Mouse (Mus musculus) heart, adult 11 months (tissue): ENCODE data around the gene Prcc.

Source experiments
- DNase-seq: peaks from one replicate; pipeline ENCODE4 v3.0.0; 2022

The Prcc gene

DNA sequence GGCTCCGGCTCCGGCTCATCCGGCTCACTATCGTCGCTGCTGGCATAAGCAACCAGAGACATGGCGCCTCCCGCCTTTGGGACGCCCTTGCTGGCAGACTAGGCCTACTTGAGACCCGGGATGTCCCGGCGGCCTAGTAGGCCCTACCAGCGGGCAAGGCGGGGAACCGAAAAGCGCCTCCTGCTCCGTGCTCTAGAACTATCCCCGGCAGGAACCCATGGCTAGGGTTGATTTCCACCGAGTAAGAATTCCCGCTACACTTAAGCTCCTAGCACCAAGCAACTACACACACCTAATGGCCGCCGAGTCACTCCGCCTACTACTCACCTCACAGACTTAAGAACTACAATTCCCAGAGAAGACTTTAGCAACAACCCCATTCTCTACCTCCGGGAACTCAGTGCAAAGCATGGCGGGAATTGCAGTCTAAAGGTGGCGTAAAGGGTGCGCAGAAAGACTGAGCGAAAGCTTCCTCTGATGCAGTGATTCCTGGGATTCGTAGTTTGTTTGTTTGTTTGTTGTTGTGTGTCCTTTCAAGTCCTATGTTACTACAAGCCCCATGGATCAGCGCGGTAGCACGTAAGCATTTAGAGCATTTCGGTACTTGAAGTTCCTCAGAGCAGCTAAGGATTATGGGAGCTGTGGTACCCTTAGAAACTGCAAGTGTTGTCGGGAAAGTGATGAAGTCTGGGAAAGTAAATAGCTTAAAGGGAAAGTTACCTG, at the start of gene Prcc:
TSS of gene Prcc (minus strand) at position 328 of the 723 bp plus-strand sequence.
- DNase-seq = peak; percentile 100

DNA sequence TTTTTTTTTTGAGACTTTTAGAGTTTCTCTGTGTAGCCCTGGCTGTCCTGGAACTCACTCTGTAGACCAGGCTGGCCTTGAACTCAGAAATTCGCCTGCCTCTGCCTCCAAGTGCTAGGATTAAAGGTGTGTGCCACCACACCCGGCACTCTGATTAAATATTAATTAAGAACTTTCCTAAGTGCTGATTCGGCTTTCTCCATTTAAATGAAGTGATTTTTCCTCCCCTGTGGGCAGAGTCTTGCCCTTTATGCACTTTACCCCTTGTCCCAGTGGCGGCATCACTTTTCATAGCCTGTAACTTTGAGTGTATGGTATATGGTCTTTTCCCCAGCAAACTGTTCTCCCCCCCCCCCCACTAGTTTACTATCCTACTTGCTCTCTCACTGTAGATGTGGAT, 49.8 kb upstream of the Prcc start:
- DNase-seq = no peak

DNA sequence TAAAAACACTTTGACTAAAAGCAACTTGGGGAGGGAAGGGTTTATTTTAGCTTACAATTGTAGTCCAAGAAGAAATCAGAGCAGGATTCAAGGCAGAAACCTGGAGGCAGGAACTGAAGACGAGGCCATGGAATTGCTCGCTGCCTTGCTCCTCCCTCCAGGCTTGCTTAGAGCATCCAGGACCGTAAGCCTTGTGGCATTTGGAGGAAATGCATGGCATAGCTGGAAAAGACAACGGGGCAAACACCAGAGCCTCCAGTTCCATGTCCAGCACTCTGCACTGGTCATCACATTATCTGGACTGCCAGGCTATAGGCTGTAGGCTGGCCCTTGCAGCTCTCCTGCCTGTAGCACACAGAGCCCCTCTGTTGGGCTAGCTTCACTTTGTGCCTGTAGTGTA, 49.1 kb upstream of the Prcc start:
- no peak for DNase-seq

DNA sequence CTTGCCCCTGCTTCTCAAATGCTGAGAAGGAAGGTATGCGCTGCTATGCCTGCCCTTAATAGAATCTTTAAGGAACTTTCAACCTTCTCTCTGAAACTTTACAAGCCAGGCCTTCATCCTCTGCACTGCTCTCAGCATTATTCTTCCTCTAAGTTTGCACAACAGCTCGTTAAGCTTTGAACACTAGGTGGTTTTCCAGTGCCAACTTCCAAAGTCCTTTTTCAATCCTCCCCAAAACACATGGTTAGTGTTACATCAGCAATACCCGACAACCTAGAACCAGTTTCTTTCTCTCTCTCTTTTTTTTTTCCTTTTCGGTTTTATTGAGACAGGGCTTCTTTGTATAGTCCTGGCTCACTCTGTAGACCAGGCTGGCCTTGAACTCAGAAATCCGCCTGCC, 48.6 kb upstream of the Prcc start:
- DNase-seq = no peak

DNA sequence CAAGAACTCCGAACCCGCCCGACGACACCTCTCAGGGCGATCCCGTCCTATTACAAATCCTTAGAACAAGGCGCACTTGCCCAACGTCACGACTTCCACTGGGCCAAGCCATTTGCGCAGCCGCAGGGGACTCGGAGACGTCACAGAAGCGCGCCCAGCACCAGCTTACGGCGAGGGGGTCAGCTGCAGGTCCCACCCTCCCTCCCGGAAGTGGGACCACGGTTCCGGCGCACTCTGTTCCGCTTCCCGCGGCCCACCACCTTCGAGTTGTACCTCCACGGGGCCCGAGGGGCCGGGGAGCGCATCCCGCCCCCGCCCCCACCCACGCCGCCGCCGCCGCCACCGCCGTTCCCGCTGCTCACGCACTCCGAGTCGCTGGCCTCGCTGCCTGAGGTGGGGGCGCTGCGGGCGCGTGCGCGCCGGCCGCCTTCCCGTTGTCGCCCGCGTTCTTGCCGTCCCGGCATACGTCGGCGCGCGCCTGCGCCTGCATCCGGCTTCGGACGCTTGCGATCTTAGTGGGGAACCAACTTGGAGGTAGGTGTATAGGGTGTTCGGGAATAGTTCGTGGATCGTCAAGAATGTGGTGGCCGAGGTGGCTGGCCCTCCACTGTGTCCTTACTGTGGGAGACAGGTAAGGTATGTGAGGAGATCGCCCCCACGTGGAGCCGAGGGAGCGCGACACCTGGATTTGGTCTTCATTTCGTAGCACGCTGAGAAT, 44.8 kb upstream of the Prcc start, which contains the start of the genes Isg20l2 and Rrnad1:
TSS of gene Isg20l2 (plus strand) at position 237 of the 718 bp plus-strand sequence.
TSS of gene Rrnad1 (minus strand) at position 640 of the 718 bp plus-strand sequence.
- peak; percentile 100 for DNase-seq

DNA sequence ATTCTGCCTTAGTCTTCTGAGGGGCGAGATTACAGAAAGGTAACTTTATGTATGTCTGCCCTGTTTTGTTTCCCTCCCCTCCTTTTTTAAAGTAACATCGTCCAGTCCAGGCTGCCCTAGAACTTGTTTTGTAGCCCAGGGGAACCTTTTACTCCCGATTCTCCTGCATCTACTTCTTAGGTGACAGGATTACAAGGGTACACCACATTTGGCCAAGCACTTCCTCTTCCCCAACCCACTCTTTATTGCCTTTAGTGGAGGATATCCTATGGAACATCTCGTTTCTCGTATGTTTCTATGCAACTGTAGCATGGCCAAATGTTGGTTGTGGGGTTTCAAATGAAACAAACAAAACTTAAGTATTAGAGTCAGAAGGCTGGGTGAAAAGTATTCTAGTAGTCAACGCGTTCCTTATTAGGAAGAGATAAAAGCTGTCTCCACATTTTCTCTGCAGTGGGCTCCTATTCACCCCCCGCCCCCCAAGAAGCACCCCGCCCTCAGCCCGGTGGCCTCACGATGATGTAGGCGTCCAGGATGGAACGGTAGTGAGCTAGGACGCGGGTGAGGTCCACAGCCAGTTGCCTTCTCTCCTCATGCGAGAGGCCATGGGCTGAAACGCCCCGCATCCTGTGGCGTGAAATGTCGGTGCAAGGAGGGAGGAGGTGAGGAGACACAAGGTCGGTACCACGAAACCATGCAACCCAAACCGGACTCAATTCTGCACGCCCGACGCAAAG, 44.1 kb upstream of the Prcc start:
- DNase-seq = no peak

DNA sequence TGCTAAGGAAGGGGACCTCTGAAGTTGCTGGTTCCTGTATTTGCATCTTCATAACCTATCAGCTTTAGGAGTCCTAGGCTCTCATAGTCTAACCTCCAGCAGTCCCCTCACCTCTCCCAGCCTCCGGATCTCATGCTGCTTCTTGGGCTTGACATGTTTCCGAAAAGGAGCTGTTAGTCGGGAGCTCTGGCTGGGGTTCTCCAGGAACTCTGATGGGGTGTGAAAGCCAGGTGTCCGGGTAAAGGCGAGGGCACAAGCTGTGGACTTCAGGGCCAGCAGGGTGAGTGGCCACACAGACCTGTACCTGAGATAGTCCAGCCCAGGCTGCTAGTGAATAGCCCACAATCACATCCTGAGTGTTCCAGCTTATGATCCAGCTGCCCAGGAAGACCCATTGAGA, 42.0 kb upstream of the Prcc start:
- DNase-seq = peak; percentile 90

DNA sequence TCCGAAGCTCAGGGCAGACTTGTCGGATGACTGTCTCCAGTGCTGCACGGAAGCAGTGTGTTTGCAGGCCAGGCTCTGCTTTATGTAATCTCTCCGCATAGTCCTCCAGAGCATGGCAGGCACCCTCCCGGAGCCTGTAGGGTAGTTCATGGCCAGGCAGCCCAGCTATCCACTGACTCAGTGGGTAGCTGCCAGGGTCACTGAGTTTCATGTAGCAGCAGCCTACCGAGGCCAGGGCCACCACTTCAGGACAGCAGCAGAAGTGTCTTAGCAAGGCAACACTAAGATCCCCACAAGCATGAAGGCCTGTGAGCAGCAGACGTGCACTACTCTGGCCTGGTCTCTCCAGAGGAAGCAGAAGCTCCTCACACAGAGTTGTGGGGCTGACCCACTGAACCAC, 39.6 kb upstream of the Prcc start:
- no peak for DNase-seq

DNA sequence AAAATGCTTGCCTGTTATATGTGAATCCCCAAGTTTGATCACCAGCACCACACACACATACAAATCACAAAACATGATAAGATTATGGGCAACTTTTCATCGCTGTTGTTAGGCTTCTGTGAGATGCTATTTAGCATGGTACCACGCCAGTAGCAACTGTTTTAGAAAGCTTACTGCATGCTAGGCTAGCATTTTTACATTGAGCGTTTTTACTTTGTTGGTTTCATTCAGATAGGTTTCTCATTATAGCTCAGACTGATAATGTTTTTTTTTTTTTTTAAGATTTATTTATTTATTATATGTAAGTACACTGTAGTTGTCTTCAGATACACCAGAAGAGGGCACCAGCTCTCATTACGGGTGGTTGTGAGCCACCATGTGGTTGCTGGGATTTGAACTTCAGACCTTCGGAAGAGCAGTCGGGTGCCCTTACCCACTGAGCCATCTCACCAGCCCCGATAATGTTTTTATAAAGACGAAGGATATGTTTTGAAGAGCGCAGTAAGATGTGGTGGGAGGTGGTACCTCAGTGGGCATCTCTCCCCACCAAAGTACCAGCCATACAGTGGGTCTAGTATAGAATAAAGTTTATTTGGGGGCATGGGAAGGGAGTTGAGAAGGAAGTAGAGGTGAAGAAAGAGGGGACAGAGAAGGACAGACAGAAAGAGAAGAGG, 35.0 kb upstream of the Prcc start:
- DNase-seq = no peak

DNA sequence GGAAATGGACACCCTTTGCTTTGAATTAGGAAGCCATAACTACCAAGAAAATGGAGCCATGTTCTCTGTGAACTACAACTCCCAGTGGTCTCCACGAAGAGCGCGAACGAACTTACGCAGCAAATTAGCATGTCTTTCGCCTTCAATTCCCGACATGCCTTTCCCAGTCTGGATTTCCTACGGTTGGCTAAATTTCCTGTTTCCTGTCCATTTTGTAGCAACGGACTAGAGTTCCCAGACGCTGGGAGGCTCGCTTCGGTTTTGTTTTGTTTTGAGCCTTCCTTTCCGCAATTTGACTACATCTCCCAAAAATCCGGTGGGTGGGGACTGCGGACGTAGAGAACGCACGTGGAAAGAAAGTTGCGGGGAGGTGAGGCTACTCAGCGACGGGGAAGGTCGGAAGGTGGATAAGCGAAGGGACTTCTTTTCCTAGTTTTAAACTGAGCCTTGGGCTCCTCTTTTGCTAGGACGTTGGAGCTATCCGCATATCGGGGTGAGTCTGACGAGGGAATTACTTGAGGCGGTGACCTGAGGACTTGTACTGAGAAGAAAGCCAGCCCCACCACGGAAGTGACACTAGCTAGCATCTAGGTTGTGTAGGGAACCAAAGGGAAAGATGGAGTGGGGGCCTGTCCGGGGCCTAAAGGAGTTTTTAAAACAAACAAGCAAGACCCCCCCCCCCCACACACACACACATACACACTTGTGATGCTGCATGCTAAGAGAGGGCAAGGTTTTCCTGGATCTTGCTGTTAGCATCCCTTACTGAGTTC, 34.1 kb upstream of the Prcc start, which contains the start of gene Mrpl24:
TSS of gene Mrpl24 (plus strand) at position 171 of the 773 bp plus-strand sequence.
- DNase-seq = peak; percentile 99

DNA sequence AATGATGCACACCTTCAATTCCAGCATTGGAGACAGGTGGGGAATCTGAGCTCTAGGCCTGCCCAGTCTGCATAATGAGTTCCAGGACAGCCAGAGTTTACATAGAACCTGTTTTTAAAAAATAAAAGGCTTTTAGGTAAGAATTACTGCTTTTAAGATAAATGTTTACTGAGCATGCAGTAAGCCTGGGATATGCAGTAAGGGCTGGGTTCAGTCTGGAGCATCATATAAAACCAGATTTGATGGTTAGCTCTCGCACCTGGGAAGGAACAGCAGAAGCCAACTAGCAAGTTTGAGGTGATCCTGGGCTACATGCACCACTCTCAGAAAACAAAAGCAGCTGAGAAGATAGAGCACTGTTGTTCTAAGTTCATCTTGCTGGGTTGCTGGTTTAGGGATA, 33.1 kb upstream of the Prcc start:
- no peak for DNase-seq

DNA sequence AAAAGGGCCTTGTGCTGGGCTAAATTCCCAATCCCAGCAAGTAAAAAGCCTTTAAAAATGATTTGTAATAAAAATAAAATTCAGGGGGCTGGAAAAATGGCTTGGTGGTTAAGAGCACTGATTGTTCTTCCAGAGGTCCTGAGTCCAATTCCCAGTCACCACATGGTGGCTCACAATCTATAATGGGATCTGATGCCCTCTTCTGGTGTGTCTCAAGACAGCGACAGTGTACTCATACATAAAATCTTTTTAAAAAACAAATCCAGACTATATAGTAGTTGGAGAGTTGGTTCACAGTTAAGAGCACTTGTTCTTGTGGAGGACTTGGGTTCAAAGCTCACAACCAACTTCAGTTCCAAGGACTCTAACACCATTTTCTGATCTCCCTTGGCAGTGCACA, 31.6 kb upstream of the Prcc start:
- DNase-seq = no peak

DNA sequence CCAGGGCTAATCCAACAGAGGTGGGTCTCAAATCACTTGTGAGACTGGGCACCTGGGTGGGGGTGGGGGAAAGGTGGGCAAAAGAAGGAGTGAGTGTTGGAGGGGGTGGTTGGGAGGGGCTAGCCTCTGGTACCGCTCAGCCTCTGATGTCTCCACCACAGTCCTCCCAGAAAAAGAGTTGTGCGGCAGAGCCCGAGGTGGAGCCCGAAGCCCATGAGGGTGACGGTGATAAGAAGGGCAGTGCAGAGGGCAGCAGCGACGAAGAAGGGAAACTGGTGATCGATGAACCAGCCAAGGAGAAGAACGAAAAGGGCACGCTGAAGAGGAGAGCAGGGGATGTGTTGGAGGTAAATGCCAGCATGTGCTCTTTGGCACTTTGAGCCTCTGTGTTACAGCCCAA, 28.5 kb upstream of the Prcc start:
- DNase-seq = peak; percentile 89

DNA sequence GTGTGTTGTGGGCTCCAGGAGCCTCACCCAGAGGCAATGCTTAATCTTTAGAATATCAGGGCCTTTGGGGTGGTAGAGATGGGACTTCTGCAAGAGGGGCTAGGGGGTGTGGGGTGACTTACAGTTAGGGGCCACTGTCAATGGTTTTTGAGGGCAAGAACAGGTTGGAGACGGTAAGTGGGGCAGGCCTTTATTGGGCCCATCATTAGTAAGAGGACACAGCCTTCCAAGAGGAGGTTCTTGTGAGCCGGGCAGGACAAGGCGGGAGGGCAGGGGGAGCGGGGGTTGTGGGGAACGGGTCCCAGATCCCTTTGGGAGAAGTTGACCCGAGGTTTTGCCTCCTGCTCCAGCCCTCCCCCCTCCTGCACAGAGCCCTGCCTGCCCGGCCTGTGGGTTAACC, 28.1 kb upstream of the Prcc start:
- DNase-seq = peak; percentile 93

DNA sequence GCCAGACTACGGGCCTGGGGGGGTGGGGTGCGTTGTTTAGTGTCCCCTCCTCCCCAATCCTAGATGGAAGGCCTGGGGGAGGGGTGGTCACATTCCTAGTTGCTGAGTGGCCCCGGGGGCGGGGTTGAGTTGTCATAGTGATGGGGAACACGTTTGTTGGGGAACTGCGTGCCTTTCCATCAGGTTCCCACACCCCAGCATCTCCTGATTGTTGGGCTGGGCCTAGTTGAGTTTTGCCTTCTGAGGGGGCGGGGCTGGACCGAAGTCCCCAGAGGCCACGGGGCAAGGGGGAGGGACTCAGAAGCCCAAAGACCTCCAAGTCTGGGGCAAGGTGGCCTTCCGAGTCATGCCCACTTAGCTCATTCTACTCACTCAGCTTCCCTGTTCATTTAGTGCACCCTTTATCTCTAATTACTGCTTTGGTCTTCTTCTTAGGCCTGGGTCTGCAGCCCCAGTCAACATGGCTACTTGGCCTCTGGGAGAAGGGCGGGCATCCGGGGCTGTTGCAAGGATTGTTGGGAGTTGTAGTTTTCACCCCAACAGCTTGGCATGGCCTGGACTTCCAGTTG, 25.2 kb upstream of the Prcc start:
- DNase-seq = peak; percentile 99

DNA sequence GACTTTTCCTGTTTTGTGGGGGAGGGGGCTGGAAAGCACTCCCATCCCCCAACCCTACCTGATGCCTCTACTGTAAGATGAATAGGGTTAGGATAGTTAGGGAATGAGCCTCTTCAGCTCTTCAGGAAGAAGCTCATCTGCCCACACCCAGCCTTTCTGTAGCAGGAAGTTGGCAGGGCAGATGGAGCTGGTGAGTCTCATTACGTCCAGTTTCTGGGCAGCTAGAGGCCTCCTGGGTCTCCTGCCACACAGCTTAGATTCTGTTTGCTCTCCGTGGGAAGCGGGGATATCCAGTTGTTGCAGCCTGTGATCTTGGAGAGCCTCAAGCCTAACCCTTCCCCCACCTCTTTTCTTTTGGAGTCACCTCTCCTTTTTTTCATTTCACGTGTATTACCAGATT, 24.5 kb upstream of the Prcc start:
- DNase-seq = peak; percentile 94

DNA sequence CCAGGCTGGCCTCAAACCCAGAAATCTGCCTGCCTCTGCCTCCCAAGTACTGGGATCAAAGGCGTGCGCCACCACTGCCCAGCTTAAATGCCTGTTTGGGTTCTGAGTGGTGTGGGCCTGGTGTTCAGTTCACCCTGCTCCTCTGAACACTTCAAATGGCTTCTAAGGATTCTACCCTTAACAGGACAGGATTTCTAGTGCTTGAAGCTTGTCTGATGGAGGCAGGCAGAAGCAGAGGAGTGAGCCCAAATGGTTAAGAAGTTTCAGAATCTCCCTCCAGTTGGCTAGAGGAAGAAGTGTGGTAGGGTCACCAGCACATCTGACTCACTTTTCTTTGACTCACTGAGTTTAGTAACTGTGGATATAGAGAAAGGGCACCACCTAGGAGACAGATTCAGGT, 24.0 kb upstream of the Prcc start:
- peak; percentile 85 for DNase-seq

DNA sequence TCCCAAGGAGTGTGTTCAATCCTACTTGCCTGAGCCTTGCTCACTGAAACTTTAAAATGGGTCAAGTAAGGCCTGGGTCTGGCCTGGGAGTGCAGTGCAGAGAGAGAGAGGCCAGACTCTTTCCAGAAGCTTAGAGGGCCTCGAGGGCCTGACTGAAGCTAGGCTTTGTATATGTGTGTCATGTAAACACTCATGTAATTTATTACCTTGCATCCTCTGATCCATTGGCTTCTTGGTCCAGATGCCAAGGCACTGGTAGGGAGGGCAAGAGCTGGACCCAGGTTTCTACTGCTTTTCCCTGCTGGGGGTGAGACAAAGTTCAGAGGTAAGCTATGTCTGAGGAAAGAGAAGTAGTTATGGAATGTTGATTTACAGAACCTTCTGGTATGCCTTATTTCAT, 22.5 kb upstream of the Prcc start:
- peak; percentile 89 for DNase-seq

DNA sequence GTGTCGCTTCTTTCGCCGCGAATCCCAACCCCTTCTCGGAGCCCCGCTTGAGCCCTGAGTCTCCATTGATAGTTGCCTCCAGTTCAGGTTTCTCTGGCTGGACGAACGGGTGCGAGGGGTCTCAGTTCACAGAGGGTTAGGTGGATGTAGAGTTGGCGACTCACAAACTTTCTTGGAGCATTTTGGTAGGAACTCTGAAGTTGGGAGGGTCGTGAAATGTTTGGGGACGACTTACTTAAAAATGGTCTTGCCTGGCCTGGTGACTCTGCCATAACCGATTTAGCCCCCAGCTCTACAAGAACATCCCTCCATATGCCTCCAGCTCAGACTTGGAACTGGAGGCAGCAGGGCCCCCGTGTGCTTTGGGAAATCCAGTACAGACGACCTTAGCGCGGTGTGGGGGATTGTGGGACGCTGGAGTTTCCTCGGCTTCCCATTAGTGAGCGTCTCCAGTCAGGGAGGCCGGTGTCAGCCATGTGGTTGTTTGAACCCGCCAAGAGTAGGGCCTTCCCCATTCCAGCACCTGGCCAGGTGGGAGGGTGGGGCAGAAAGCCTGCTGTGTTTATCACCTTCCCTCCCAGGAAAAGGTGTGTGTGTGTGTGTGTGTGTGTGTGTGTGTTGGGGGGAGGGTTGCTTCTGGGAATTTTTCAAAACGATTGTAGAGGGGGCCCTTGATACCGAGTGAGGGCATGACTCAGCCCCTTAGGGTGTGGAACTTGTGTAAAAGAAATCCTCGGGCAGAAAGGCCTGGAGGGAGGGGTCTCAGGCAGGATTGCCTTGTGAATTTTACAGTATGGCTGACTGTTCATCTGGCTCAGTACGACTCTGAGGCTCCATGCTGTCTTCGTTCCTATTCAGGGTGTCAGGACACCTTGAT, 21.8 kb upstream of the Prcc start:
- peak; percentile 95 for DNase-seq

DNA sequence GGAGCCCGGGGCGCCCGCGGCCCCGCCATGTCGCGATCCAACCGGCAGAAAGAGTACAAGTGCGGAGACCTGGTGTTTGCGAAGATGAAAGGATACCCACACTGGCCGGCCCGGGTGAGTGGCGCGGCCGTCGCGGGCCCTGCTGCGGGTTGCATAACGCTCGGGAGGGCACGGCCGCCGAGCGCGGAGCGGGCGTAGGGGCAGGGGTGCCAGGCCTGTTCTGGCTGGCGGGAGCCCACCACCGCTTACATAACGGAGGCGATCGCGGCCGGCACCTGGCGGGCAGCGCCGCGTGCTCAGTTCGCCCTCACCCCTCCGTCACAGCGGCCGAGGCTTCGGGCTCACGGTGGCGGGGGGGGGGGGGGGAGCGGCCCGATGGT, 21.2 kb upstream of the Prcc start:
- peak; percentile 98 for DNase-seq
